Mouse (Mus musculus) natural killer cell, adult 2 months (primary cell): ENCODE measurements at regions not wholly inside any gene's neighbourhood (a gene's known extent, or its start where the extent isn't known, plus 50 kb on each side); places are given as distances from the start of the nearest gene placed in this dataset.

Experiments used
- DNase-seq, 2 experiments: peaks; one replicate each; pipeline ENCODE4 v3.0.0; 2022; ENCODE audit warnings: low spot score in 2 of 2

- DNase-seq, result no peak
Measured at GRCm38 (mm10) chr3:35496027-35496824, 257.7 kb upstream of the Atp11b start.

GRCm38 (mm10) chr3:35510314-35510713 lies 243.6 kb upstream of the Atp11b start:
- DNase-seq, result no peak

- no peak for DNase-seq
Measured at GRCm38 (mm10) chr3:35516517-35516916, 237.4 kb upstream of the Atp11b start.

DNA sequence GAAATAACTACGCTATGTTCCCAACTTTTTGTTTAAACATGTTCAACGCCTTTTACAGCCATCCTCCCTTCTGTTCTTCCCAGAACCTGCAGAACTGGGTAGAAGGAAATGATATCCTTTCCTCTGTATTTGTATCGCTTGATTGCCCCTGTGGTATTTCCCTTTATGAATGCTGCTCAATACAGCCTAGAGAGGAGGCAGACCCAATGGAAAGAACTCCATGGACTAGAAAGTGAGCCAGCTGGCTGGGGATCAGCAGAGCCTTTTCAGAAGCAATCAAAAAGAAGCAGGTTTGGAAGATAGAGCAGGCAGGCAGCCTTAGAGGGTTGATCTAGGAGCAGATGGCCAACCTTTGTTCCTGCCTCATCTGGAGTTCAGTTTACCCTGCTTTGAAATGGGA lies 233.8 kb upstream of the Atp11b start:
- DNase-seq, result no peak

GRCm38 (mm10) chr3:35547696-35548095 lies 206.2 kb upstream of the Atp11b start:
- no peak for DNase-seq

GRCm38 (mm10) chr3:35551791-35552190 lies 202.1 kb upstream of the Atp11b start:
- DNase-seq, result no peak

DNA sequence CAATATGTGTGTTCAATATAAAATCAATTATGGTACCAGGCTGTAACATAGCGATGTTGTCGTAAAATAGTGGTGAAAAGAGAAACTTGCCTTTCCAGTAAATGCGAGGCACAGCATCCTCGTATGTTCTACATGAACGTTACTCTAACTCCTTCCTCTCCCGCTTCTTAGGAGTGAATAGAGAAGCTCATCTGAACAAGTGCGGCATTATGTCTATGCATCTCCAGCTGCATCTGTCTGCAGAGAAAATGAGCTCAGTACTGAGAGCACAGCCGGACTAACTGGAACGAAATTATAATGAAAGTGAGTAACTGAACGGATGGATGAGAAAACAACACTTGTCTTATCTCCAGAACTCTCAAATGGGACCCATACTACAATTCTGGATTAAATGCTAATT lies 193.5 kb upstream of the Atp11b start:
- DNase-seq, result no peak

GRCm38 (mm10) chr3:35574402-35574801 lies 179.5 kb upstream of the Atp11b start:
- no peak for DNase-seq
